Mouse (Mus musculus) liver, adult 2 months (tissue): ENCODE data around the gene Sh3tc1.

Source experiments
- CTCF ChIP-seq: fragments of 200-500 bp; IDR thresholded peaks from 2 replicates; pipeline ENCODE4 v1.5.1; 2011; ENCODE audit warnings: low read depth, low read length, control low read depth
- POLR2A ChIP-seq: fragments of 200-500 bp; IDR thresholded peaks from 2 replicates; pipeline ENCODE4 v1.6.1; 2011; ENCODE audit warnings: low read length, control low read depth; ENCODE audit not compliant: insufficient read depth; ENCODE audit errors: extremely low read depth

GRCm38 (mm10) chr5:35773274-35774136 is 33.7 kb upstream of the Sh3tc1 start:
- TF ChIP-seq POLR2A (no peak), CTCF (no peak)
